Mouse (Mus musculus): Measurements from ENCODE around the gene Mtf1. TPM values are rescaled to one million over a fixed set of nuclear protein-coding genes. Genes with fewer than 3 reads are reported as not detected.

Gene Mtf1
- polyA plus RNA-seq, 1 experiment from 2014 or later = 14.1 TPM

GRCm38 (mm10) chr4:124774429-124774828 lies 27.5 kb upstream of the Mtf1 start:
- H3K27ac ChIP-seq (ENCODE audit: low read depth) = no peak overlapping the region; the same call in 1 of the 2 replicates
- no peak overlapping the region for H3K4me2 ChIP-seq
- no peaks in the 10 kb centered on the region for H3K27me3 ChIP-seq (ENCODE audit: insufficient read depth, low read length)
- H3K4me1 ChIP-seq (ENCODE audit: insufficient read depth) = no peaks in the 10 kb centered on the region
- H3K9ac ChIP-seq = no peak overlapping the region
- 0 out of 2 replicates have a peak, but pooled peaks cover 23% of the 10 kb centered on the region for H3K36me3 ChIP-seq (ENCODE audit: insufficient read depth)
- 48% methylated on average over 2 of the region's 2 CpGs for WGBS
- DNase-seq = no peak
- no peak for ATAC-seq (ENCODE audit: insufficient read depth)
- TF ChIP-seq CTCF (IDR thresholded peaks at IDR 0.05; ENCODE audit: low read depth) = no peak
- H3K9me3 ChIP-seq (ENCODE audit: low read depth, low read length) = no peaks in the 10 kb centered on the region
- H3K4me3 ChIP-seq (ENCODE audit: low read depth, low read length) = no peak overlapping the region

- no peaks in the 10 kb centered on the region for H3K9me3 ChIP-seq (ENCODE audit: low read depth, low read length)
- TF ChIP-seq CTCF (IDR thresholded peaks at IDR 0.05; ENCODE audit: low read depth) = no peak
- H3K4me3 ChIP-seq (ENCODE audit: low read depth, low read length) = no peak overlapping the region
- H3K36me3 ChIP-seq (ENCODE audit: insufficient read depth) = peaks cover 74% of the 10 kb centered on the region
- no peak for DNase-seq
- H3K27me3 ChIP-seq (ENCODE audit: insufficient read depth, low read length) = no peaks in the 10 kb centered on the region
- H3K9ac ChIP-seq = no peak overlapping the region
- no peak overlapping the region for H3K27ac ChIP-seq (ENCODE audit: low read depth)
- H3K4me2 ChIP-seq = no peak overlapping the region
- no peaks in the 10 kb centered on the region for H3K4me1 ChIP-seq (ENCODE audit: insufficient read depth)
- ATAC-seq (ENCODE audit: insufficient read depth) = no peak
- WGBS = 93% methylated on average over 7 of the region's 7 CpGs
Observed at GRCm38 (mm10) chr4:124781361-124781760, 20.5 kb upstream of the Mtf1 start.

GRCm38 (mm10) chr4:124782395-124782794 lies 19.5 kb upstream of the Mtf1 start:
- no peak for DNase-seq
- WGBS = 90% methylated on average over 8 of the region's 8 CpGs

GRCm38 (mm10) chr4:124783937-124784336 lies 18.0 kb upstream of the Mtf1 start:
- no peak overlapping the region for H3K4me3 ChIP-seq (ENCODE audit: low read depth, low read length)
- WGBS = 84% methylated on average over 8 of the region's 8 CpGs
- no peak overlapping the region for H3K27ac ChIP-seq (ENCODE audit: low read depth)
- H3K4me2 ChIP-seq = no peak overlapping the region
- ATAC-seq (ENCODE audit: insufficient read depth) (no peak), DNase-seq (no peak)
- H3K9ac ChIP-seq = no peak overlapping the region
- TF ChIP-seq CTCF (IDR thresholded peaks at IDR 0.05; ENCODE audit: low read depth) = no peak
- H3K9me3 ChIP-seq (ENCODE audit: low read depth, low read length) = no peaks in the 10 kb centered on the region
- H3K4me1 ChIP-seq (ENCODE audit: insufficient read depth) = no peaks in the 10 kb centered on the region
- peaks cover 76% of the 10 kb centered on the region for H3K36me3 ChIP-seq (ENCODE audit: insufficient read depth)
- H3K27me3 ChIP-seq (ENCODE audit: insufficient read depth, low read length) = no peaks in the 10 kb centered on the region

More at GRCm38 (mm10) chr4:124782395-124782794, 19.5 kb upstream of the Mtf1 start:
- Histone ChIP-seq H3K9me3 (ENCODE audit: low read depth, low read length) (no peaks in the 10 kb centered on the region), H3K27me3 (ENCODE audit: insufficient read depth, low read length) (no peaks in the 10 kb centered on the region), H3K4me1 (ENCODE audit: insufficient read depth) (no peaks in the 10 kb centered on the region), H3K36me3 (ENCODE audit: insufficient read depth) (peaks cover 79% of the 10 kb centered on the region), H3K27ac (ENCODE audit: low read depth) (no peak overlapping the region), H3K9ac (no peak overlapping the region), H3K4me2 (no peak overlapping the region), H3K4me3 (ENCODE audit: low read depth, low read length) (no peak overlapping the region)
- ATAC-seq (ENCODE audit: insufficient read depth) = no peak
- TF ChIP-seq CTCF (IDR thresholded peaks at IDR 0.05; ENCODE audit: low read depth) = no peak

- TF ChIP-seq CTCF (IDR thresholded peaks at IDR 0.05; ENCODE audit: low read depth) = no peak
- Histone ChIP-seq H3K4me1 (ENCODE audit: insufficient read depth) (no peaks in the 10 kb centered on the region), H3K4me2 (no peak overlapping the region), H3K36me3 (ENCODE audit: insufficient read depth) (peaks cover 83% of the 10 kb centered on the region), H3K27ac (ENCODE audit: low read depth) (no peak overlapping the region), H3K9ac (no peak overlapping the region), H3K4me3 (ENCODE audit: low read depth, low read length) (no peak overlapping the region), H3K27me3 (ENCODE audit: insufficient read depth, low read length) (no peaks in the 10 kb centered on the region), H3K9me3 (ENCODE audit: low read depth, low read length) (no peaks in the 10 kb centered on the region)
- ATAC-seq (ENCODE audit: insufficient read depth) (no peak), DNase-seq (no peak)
- WGBS = 61% methylated on average over 4 of the region's 4 CpGs
Observed at GRCm38 (mm10) chr4:124790013-124790412, 11.9 kb upstream of the Mtf1 start.

GRCm38 (mm10) chr4:124792114-124792513 lies 9.8 kb upstream of the Mtf1 start:
- no peaks in the 10 kb centered on the region for H3K4me1 ChIP-seq (ENCODE audit: insufficient read depth)
- ATAC-seq (ENCODE audit: insufficient read depth) = no peak
- H3K4me3 ChIP-seq (ENCODE audit: low read depth, low read length) = no peak overlapping the region
- no peak overlapping the region for H3K4me2 ChIP-seq
- no peaks in the 10 kb centered on the region for H3K27me3 ChIP-seq (ENCODE audit: insufficient read depth, low read length)
- no peak for DNase-seq
- H3K9ac ChIP-seq = no peak overlapping the region
- H3K27ac ChIP-seq (ENCODE audit: low read depth) = no peak overlapping the region
- H3K36me3 ChIP-seq (ENCODE audit: insufficient read depth) = peaks cover 64% of the 10 kb centered on the region
- TF ChIP-seq CTCF (IDR thresholded peaks at IDR 0.05; ENCODE audit: low read depth) = no peak
- WGBS = 86% methylated on average over 8 of the region's 8 CpGs
- H3K9me3 ChIP-seq (ENCODE audit: low read depth, low read length) = no peaks in the 10 kb centered on the region

GRCm38 (mm10) chr4:124796141-124796540 lies 5.8 kb upstream of the Mtf1 start:
- Histone ChIP-seq H3K4me3 (ENCODE audit: low read depth, low read length) (no peak overlapping the region), H3K36me3 (ENCODE audit: insufficient read depth) (peaks cover 58% of the 10 kb centered on the region), H3K4me2 (no peak overlapping the region), H3K4me1 (ENCODE audit: insufficient read depth) (no peaks in the 10 kb centered on the region), H3K9ac (no peak overlapping the region), H3K27me3 (ENCODE audit: insufficient read depth, low read length) (no peaks in the 10 kb centered on the region), H3K9me3 (ENCODE audit: low read depth, low read length) (no peaks in the 10 kb centered on the region), H3K27ac (ENCODE audit: low read depth) (no peak overlapping the region)
- DNase-seq (no peak), ATAC-seq (ENCODE audit: insufficient read depth) (no peak)
- no peak for TF ChIP-seq CTCF (IDR thresholded peaks at IDR 0.05; ENCODE audit: low read depth)
- 88% methylated on average over 8 of the region's 8 CpGs for WGBS

GRCm38 (mm10) chr4:124796913-124797312 lies 5.0 kb upstream of the Mtf1 start:
- no peak for DNase-seq
- ATAC-seq (ENCODE audit: insufficient read depth) = no peak
- Histone ChIP-seq H3K4me3 (ENCODE audit: low read depth, low read length) (no peak overlapping the region), H3K27ac (ENCODE audit: low read depth) (no peak overlapping the region), H3K9me3 (ENCODE audit: low read depth, low read length) (no peaks in the 10 kb centered on the region), H3K36me3 (ENCODE audit: insufficient read depth) (peaks cover 50% of the 10 kb centered on the region), H3K4me1 (ENCODE audit: insufficient read depth) (no peaks in the 10 kb centered on the region), H3K4me2 (no peak overlapping the region), H3K9ac (no peak overlapping the region), H3K27me3 (ENCODE audit: insufficient read depth, low read length) (no peaks in the 10 kb centered on the region)
- 0 out of 2 replicates have a peak, but pooled peaks have one; percentile 18 for TF ChIP-seq CTCF (IDR thresholded peaks at IDR 0.05; ENCODE audit: low read depth)
- WGBS = 93% methylated on average over 2 of the region's 2 CpGs

All from lung, embryonic 14.5 days (tissue).